Mouse (Mus musculus) heart, adult 2 months (tissue): ENCODE results near the gene Rps21. TPM values are rescaled to one million over a fixed set of nuclear protein-coding genes. Genes with fewer than 3 reads are reported as not detected.

Experiments used
- DNase-seq, 2 experiments: peaks; one replicate each; pipeline ENCODE4 v3.0.0; 2021
- H3K27ac ChIP-seq: fragments of 200-600 bp; 2 replicates; pipeline ENCODE4 v1.8.1; 2022
- H3K27me3 ChIP-seq: fragments of 200-500 bp; 2 replicates; pipeline ENCODE4 v1.6.1; 2012; ENCODE audit warnings: mild to moderate bottlenecking, low read length, inconsistent platforms, mixed read lengths; ENCODE audit not compliant: control insufficient read depth, insufficient read depth
- H3K36me3 ChIP-seq: fragments of 200-500 bp; 2 replicates; pipeline ENCODE4 v1.6.1; 2012; ENCODE audit warnings: low read length, inconsistent platforms; ENCODE audit not compliant: control insufficient read depth, insufficient read depth
- H3K4me1 ChIP-seq: fragments of 200-500 bp; 2 replicates; pipeline ENCODE4 v1.6.1; 2011; ENCODE audit warnings: low read length; ENCODE audit not compliant: control insufficient read depth, insufficient read depth
- H3K4me3 ChIP-seq: fragments of 200-600 bp; 2 replicates; pipeline ENCODE4 v1.8.1; 2022
- H3K79me2 ChIP-seq: fragments of 200-500 bp; replicated peaks from 2 replicates; pipeline ENCODE4 v1.6.1; 2012; ENCODE audit warnings: mild to moderate bottlenecking, inconsistent platforms, low read length, moderate library complexity, mixed read lengths; ENCODE audit not compliant: control insufficient read depth, insufficient read depth
- H3K9ac ChIP-seq: fragments of 200-500 bp; 2 replicates; pipeline ENCODE4 v1.6.1; 2012; ENCODE audit warnings: low read depth, mild to moderate bottlenecking, control low read depth, inconsistent platforms, low read length, mixed read lengths
- CTCF ChIP-seq: fragments of 200-600 bp; IDR thresholded peaks from 2 replicates; pipeline ENCODE4 v1.8.1; 2022; ENCODE audit warnings: antibody characterized with exemption, mild to moderate bottlenecking, moderate library complexity
- EP300 ChIP-seq: fragments of 200-500 bp; IDR thresholded peaks from 2 replicates; pipeline ENCODE4 v1.6.1; 2011; ENCODE audit warnings: low read depth, low read length, control low read depth; ENCODE audit not compliant: insufficient read depth
- POLR2A ChIP-seq: fragments of 200-500 bp; IDR thresholded peaks from 2 replicates; pipeline ENCODE4 v1.6.1; 2011; ENCODE audit warnings: mild to moderate bottlenecking, low read depth, low read length, control low read depth; ENCODE audit not compliant: insufficient read depth
- WGBS: fragments of 180-500 bp; shearing (Covaris S2); methylation state at CpG from one replicate; pipeline ENCODE4 v1.1.7; 2018; 5-methylcytosine and 5-hydroxymethylcytosine counted together
- intact Hi-C: fragments of 180-260 bp; cut with DNase I; formaldehyde crosslinking; loops from one replicate; pipeline ENCODE4 v1.15.1; 2025
- polyA plus RNA-seq: library from polyadenylated mRNA; depleted of rRNA; stranded (reverse); fragments of >200 nt; gene quantifications from 2 replicates; pipeline ENCODE4 v1.2.3, GENCODE M21; 2012
- total RNA-seq, 2 experiments: library from RNA; stranded (reverse); gene quantifications; 2 replicates each; pipeline ENCODE4 v1.2.3; 2021

Rps21 gene
- total and polyA plus RNA-seq, 3 experiments, result 506 to 1,183 (median 570) TPM

DNA sequence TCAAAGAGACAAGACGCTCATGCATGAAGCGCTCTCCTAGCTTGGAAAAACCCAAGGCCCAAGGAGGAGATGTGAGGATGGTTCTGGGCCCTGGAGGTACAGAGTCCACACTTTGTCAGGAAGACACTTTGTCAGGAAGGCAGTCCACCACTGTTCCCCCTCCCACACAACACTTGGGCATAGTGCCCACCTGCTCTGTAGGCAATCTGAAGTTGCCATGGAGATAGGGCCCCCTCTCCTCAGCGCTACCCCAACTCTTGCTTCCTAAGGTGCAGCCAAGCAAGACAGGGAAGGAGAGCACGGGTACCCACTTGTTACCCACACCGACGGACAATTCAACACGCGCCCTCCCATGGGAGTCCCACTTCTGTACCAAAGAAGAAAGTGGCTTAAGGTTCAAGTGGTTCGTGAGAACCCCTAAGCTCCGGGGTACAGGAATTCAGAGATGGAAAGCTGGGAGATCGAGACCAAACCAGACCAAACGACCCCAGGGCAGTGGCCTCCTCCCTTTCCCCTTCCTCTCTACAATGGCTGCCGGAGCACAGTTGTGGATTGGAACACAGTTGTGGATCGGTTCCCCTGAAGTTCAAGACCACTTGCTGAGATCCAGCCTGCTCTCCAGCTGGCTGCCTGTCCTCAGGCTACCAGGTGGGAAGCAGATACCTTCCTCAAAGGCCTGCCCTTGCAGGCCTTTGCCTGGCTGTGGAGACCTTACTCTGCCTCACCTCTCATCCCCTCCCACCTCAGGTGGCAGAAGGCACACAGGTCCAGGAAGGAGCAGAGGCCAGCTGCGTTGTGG, 37.8 kb upstream of the Rps21 start:
- peaks cover 9% of the 10 kb centered on the region; the same call in 1 of the 2 replicates for H3K36me3 ChIP-seq
- H3K27ac ChIP-seq, result peak overlapping the region; percentile 72
- peaks cover 59% of the 10 kb centered on the region for H3K4me1 ChIP-seq
- WGBS, result 81% methylated on average over 15 of the region's 15 CpGs
- H3K79me2 ChIP-seq, result no peaks in the 10 kb centered on the region; the same call in none of the 2 replicates
- no peak overlapping the region for H3K9ac ChIP-seq
- H3K27me3 ChIP-seq, result no peaks in the 10 kb centered on the region
- DNase-seq, result no peak
- intact Hi-C loops, result no loop called here
- no peak overlapping the region for H3K4me3 ChIP-seq
- no peak for TF ChIP-seq CTCF
- no peak for TF ChIP-seq EP300
- no peak for TF ChIP-seq POLR2A

DNA sequence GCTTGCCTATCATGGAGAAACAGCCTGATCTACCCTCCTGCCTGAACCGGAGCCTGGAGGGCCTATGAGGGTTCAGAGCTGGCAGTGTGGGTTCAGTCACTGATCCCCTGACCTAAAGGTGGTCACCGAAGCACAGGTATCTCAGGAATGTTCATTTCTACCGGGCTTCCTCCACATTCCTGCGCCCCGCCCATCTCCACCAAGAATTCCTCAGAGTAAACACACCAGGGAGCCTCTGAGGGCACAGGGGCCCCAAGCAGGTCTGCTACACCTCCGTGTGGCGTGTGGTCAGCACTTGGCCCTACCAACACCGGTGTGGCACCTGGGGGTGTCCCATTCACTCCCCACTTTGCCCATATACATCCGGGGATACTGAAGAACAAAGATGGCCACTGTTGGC, 37.0 kb upstream of the Rps21 start:
- Histone ChIP-seq H3K4me1 (peaks cover 53% of the 10 kb centered on the region), H3K36me3 (peaks cover 6% of the 10 kb centered on the region; the same call in 1 of the 2 replicates), H3K9ac (no peak overlapping the region), H3K4me3 (no peak overlapping the region), H3K27me3 (no peaks in the 10 kb centered on the region), H3K79me2 (no peaks in the 10 kb centered on the region; the same call in none of the 2 replicates), H3K27ac (peak overlapping the region; percentile 72)
- 75% methylated on average over 9 of the region's 9 CpGs for WGBS
- no peak for DNase-seq
- intact Hi-C loops, result no loop called here
- TF ChIP-seq CTCF (no peak), POLR2A (no peak), EP300 (no peak)

GRCm38 (mm10) chr2:180221051-180221450, 36.1 kb upstream of the Rps21 start:
- H3K36me3 ChIP-seq, result peaks cover 3% of the 10 kb centered on the region; the same call in 1 of the 2 replicates
- H3K79me2 ChIP-seq, result no peaks in the 10 kb centered on the region; the same call in none of the 2 replicates
- H3K27ac ChIP-seq, result no peak overlapping the region; the same call in 1 of the 2 replicates
- no peak for TF ChIP-seq CTCF
- no peak for TF ChIP-seq EP300
- TF ChIP-seq POLR2A, result no peak
- WGBS, result 51% methylated on average over 9 of the region's 9 CpGs
- intact Hi-C loops, result no loop called here
- H3K27me3 ChIP-seq, result no peaks in the 10 kb centered on the region
- DNase-seq, result peak in 1 of 2 experiments; percentile 39
- no peak overlapping the region for H3K9ac ChIP-seq
- H3K4me1 ChIP-seq, result peaks cover 44% of the 10 kb centered on the region
- H3K4me3 ChIP-seq, result no peak overlapping the region

- TF ChIP-seq CTCF (peak; percentile 62), EP300 (no peak)
- Histone ChIP-seq H3K27me3 (no peaks in the 10 kb centered on the region), H3K4me1 (peaks cover 41% of the 10 kb centered on the region), H3K36me3 (peaks cover 3% of the 10 kb centered on the region; the same call in 1 of the 2 replicates), H3K4me3 (no peak overlapping the region), H3K9ac (0 out of 2 replicates have a peak overlapping the region, but pooled peaks have one; percentile 17), H3K27ac (peak overlapping the region; percentile 51), H3K79me2 (no peaks in the 10 kb centered on the region; the same call in none of the 2 replicates)
- WGBS, result 17% methylated on average over 6 of the region's 6 CpGs
- intact Hi-C loops, result no loop called here
- DNase-seq, result peak; percentile 54 to 64
Measured at GRCm38 (mm10) chr2:180222250-180222649, 34.9 kb upstream of the Rps21 start.

GRCm38 (mm10) chr2:180224647-180225043, 32.5 kb upstream of the Rps21 start:
- Histone ChIP-seq H3K4me3 (peak overlapping the region; percentile 82), H3K9ac (peak overlapping the region; percentile 89), H3K27me3 (no peaks in the 10 kb centered on the region), H3K79me2 (no peaks in the 10 kb centered on the region; the same call in none of the 2 replicates), H3K4me1 (peaks cover 27% of the 10 kb centered on the region), H3K36me3 (no peaks in the 10 kb centered on the region), H3K27ac (peak overlapping the region; percentile 89)
- TF ChIP-seq POLR2A, result no peak
- no peak for TF ChIP-seq CTCF
- TF ChIP-seq EP300, result no peak
- DNase-seq, result no peak
- intact Hi-C loops, result no loop called here
- WGBS, result 15% methylated on average over 13 of the region's 13 CpGs

GRCm38 (mm10) chr2:180225044-180225761, 32.0 kb upstream of the Rps21 start:
- TF ChIP-seq EP300, result no peak
- no peak; the same call in 1 of the 2 replicates for TF ChIP-seq CTCF
- TF ChIP-seq POLR2A, result no peak
- intact Hi-C loops, result no loop called here
- DNase-seq, result peak; percentile 59 to 66
- H3K4me3 ChIP-seq, result peak overlapping the region; percentile 82
- H3K27me3 ChIP-seq, result no peaks in the 10 kb centered on the region
- no peaks in the 10 kb centered on the region for H3K36me3 ChIP-seq
- H3K79me2 ChIP-seq, result no peaks in the 10 kb centered on the region; the same call in none of the 2 replicates
- peaks cover 22% of the 10 kb centered on the region for H3K4me1 ChIP-seq
- H3K27ac ChIP-seq, result peak overlapping the region; percentile 89
- peak overlapping the region; percentile 89 for H3K9ac ChIP-seq
- under 1% methylated on average over 55 of the region's 55 CpGs for WGBS
